Mouse (Mus musculus): Measurements from ENCODE around the gene Hivep3. TPM values are rescaled to one million over a fixed set of nuclear protein-coding genes. Genes with fewer than 3 reads are reported as not detected.

Gene Hivep3
- polyA plus RNA-seq, 1 experiment from 2014 or later: 6.0 TPM

GRCm38 (mm10) chr4:119833333-119833732 is 99.7 kb downstream of the Hivep3 start:
- H3K4me3 ChIP-seq (ENCODE audit: low read depth, low read length): no peak overlapping the region
- DNase-seq (ENCODE audit: low spot score): no peak
- H3K9ac ChIP-seq (ENCODE audit: low read length): no peak overlapping the region
- no peaks in the 10 kb centered on the region for H3K27me3 ChIP-seq (ENCODE audit: control insufficient read depth, insufficient read depth, low read length)
- H3K27ac ChIP-seq (replicated peaks): no peak overlapping the region
- 61% methylated on average over 9 of the region's 9 CpGs for WGBS
- H3K9me3 ChIP-seq (ENCODE audit: control insufficient read depth, low read length): no peaks in the 10 kb centered on the region
- no peaks in the 10 kb centered on the region for H3K36me3 ChIP-seq (ENCODE audit: control insufficient read depth, insufficient read depth, low read length)
- ATAC-seq (ENCODE audit: low FRiP score, low TSS enrichment): no peak
- H3K4me1 ChIP-seq (replicated peaks; ENCODE audit: control insufficient read depth, insufficient read depth): no peaks in the 10 kb centered on the region
- no peak for TF ChIP-seq EP300 (optimal IDR thresholded peaks at IDR 0.05)
- TF ChIP-seq CTCF (IDR thresholded peaks at IDR 0.05; ENCODE audit: low read depth): no peak
- H3K4me2 ChIP-seq (replicated peaks; ENCODE audit: low read depth): no peak overlapping the region

GRCm38 (mm10) chr4:119833884-119834283 is 100.3 kb downstream of the Hivep3 start:
- ATAC-seq (ENCODE audit: low FRiP score, low TSS enrichment): 0 out of 2 replicates have a peak, but pooled peaks have one; percentile 43
- TF ChIP-seq CTCF (IDR thresholded peaks at IDR 0.05; ENCODE audit: low read depth): no peak
- TF ChIP-seq EP300 (optimal IDR thresholded peaks at IDR 0.05): no peak
- DNase-seq (ENCODE audit: low spot score): no peak
- no peak overlapping the region for H3K4me3 ChIP-seq (ENCODE audit: low read depth, low read length)
- H3K27ac ChIP-seq (replicated peaks): no peak overlapping the region
- 51% methylated on average over 5 of the region's 5 CpGs for WGBS
- H3K36me3 ChIP-seq (ENCODE audit: control insufficient read depth, insufficient read depth, low read length): no peaks in the 10 kb centered on the region
- H3K4me1 ChIP-seq (replicated peaks; ENCODE audit: control insufficient read depth, insufficient read depth): no peaks in the 10 kb centered on the region
- no peak overlapping the region for H3K4me2 ChIP-seq (replicated peaks; ENCODE audit: low read depth)
- no peak overlapping the region for H3K9ac ChIP-seq (ENCODE audit: low read length)
- H3K27me3 ChIP-seq (ENCODE audit: control insufficient read depth, insufficient read depth, low read length): no peaks in the 10 kb centered on the region
- H3K9me3 ChIP-seq (ENCODE audit: control insufficient read depth, low read length): no peaks in the 10 kb centered on the region

GRCm38 (mm10) chr4:119836181-119836580 is 102.6 kb downstream of the Hivep3 start:
- DNase-seq (ENCODE audit: low spot score): no peak
- no peak overlapping the region for H3K27ac ChIP-seq (replicated peaks)
- 74% methylated on average over 3 of the region's 3 CpGs for WGBS
- H3K4me1 ChIP-seq (replicated peaks; ENCODE audit: control insufficient read depth, insufficient read depth): no peaks in the 10 kb centered on the region
- no peak overlapping the region for H3K4me2 ChIP-seq (replicated peaks; ENCODE audit: low read depth)
- ATAC-seq (ENCODE audit: low FRiP score, low TSS enrichment): no peak
- H3K4me3 ChIP-seq (ENCODE audit: low read depth, low read length): no peak overlapping the region
- H3K9me3 ChIP-seq (ENCODE audit: control insufficient read depth, low read length): no peaks in the 10 kb centered on the region
- H3K27me3 ChIP-seq (ENCODE audit: control insufficient read depth, insufficient read depth, low read length): no peaks in the 10 kb centered on the region
- no peak overlapping the region for H3K9ac ChIP-seq (ENCODE audit: low read length)
- H3K36me3 ChIP-seq (ENCODE audit: control insufficient read depth, insufficient read depth, low read length): no peaks in the 10 kb centered on the region
- TF ChIP-seq CTCF (IDR thresholded peaks at IDR 0.05; ENCODE audit: low read depth) (no peak), EP300 (optimal IDR thresholded peaks at IDR 0.05) (no peak)

- H3K9me3 ChIP-seq (ENCODE audit: control insufficient read depth, low read length): no peaks in the 10 kb centered on the region
- H3K4me2 ChIP-seq (replicated peaks; ENCODE audit: low read depth): no peak overlapping the region
- ATAC-seq (ENCODE audit: low FRiP score, low TSS enrichment) (no peak), DNase-seq (ENCODE audit: low spot score) (no peak)
- TF ChIP-seq EP300 (optimal IDR thresholded peaks at IDR 0.05): no peak
- TF ChIP-seq CTCF (IDR thresholded peaks at IDR 0.05; ENCODE audit: low read depth): no peak
- WGBS: 92% methylated on average over 1 of the region's 1 CpGs
- H3K4me1 ChIP-seq (replicated peaks; ENCODE audit: control insufficient read depth, insufficient read depth): no peaks in the 10 kb centered on the region
- H3K9ac ChIP-seq (ENCODE audit: low read length): no peak overlapping the region
- no peak overlapping the region for H3K4me3 ChIP-seq (ENCODE audit: low read depth, low read length)
- H3K27me3 ChIP-seq (ENCODE audit: control insufficient read depth, insufficient read depth, low read length): no peaks in the 10 kb centered on the region
- H3K27ac ChIP-seq (replicated peaks): no peak overlapping the region
- no peaks in the 10 kb centered on the region for H3K36me3 ChIP-seq (ENCODE audit: control insufficient read depth, insufficient read depth, low read length)
Measured at GRCm38 (mm10) chr4:119837505-119838065, 104.0 kb downstream of the Hivep3 start.

GRCm38 (mm10) chr4:119838308-119838707 is 104.7 kb downstream of the Hivep3 start:
- Histone ChIP-seq H3K27ac (replicated peaks) (no peak overlapping the region), H3K9me3 (ENCODE audit: control insufficient read depth, low read length) (no peaks in the 10 kb centered on the region), H3K4me3 (ENCODE audit: low read depth, low read length) (no peak overlapping the region), H3K36me3 (ENCODE audit: control insufficient read depth, insufficient read depth, low read length) (no peaks in the 10 kb centered on the region), H3K27me3 (ENCODE audit: control insufficient read depth, insufficient read depth, low read length) (no peaks in the 10 kb centered on the region), H3K9ac (ENCODE audit: low read length) (no peak overlapping the region), H3K4me2 (replicated peaks; ENCODE audit: low read depth) (no peak overlapping the region), H3K4me1 (replicated peaks; ENCODE audit: control insufficient read depth, insufficient read depth) (no peaks in the 10 kb centered on the region)
- ATAC-seq (ENCODE audit: low FRiP score, low TSS enrichment) (no peak), DNase-seq (ENCODE audit: low spot score) (no peak)
- 67% methylated on average over 2 of the region's 2 CpGs for WGBS
- TF ChIP-seq EP300 (optimal IDR thresholded peaks at IDR 0.05) (no peak), CTCF (IDR thresholded peaks at IDR 0.05; ENCODE audit: low read depth) (no peak)

GRCm38 (mm10) chr4:119843294-119843693 is 109.7 kb downstream of the Hivep3 start:
- no peak for DNase-seq (ENCODE audit: low spot score)

More at GRCm38 (mm10) chr4:119843294-119843693, 109.7 kb downstream of the Hivep3 start:
- H3K9me3 ChIP-seq (ENCODE audit: control insufficient read depth, low read length): no peaks in the 10 kb centered on the region
- no peaks in the 10 kb centered on the region for H3K27me3 ChIP-seq (ENCODE audit: control insufficient read depth, insufficient read depth, low read length)
- no peak for ATAC-seq (ENCODE audit: low FRiP score, low TSS enrichment)
- H3K4me1 ChIP-seq (replicated peaks; ENCODE audit: control insufficient read depth, insufficient read depth): no peaks in the 10 kb centered on the region
- no peak overlapping the region for H3K4me3 ChIP-seq (ENCODE audit: low read depth, low read length)
- WGBS: 40% methylated on average over 3 of the region's 3 CpGs
- no peaks in the 10 kb centered on the region for H3K36me3 ChIP-seq (ENCODE audit: control insufficient read depth, insufficient read depth, low read length)
- H3K9ac ChIP-seq (ENCODE audit: low read length): no peak overlapping the region
- H3K27ac ChIP-seq (replicated peaks): peak overlapping the region; percentile 81
- no peak overlapping the region for H3K4me2 ChIP-seq (replicated peaks; ENCODE audit: low read depth)
- TF ChIP-seq CTCF (IDR thresholded peaks at IDR 0.05; ENCODE audit: low read depth): no peak
- no peak for TF ChIP-seq EP300 (optimal IDR thresholded peaks at IDR 0.05)
